Mouse (Mus musculus): ENCODE measurements around the gene Nefh.

The Nefh gene

DNA sequence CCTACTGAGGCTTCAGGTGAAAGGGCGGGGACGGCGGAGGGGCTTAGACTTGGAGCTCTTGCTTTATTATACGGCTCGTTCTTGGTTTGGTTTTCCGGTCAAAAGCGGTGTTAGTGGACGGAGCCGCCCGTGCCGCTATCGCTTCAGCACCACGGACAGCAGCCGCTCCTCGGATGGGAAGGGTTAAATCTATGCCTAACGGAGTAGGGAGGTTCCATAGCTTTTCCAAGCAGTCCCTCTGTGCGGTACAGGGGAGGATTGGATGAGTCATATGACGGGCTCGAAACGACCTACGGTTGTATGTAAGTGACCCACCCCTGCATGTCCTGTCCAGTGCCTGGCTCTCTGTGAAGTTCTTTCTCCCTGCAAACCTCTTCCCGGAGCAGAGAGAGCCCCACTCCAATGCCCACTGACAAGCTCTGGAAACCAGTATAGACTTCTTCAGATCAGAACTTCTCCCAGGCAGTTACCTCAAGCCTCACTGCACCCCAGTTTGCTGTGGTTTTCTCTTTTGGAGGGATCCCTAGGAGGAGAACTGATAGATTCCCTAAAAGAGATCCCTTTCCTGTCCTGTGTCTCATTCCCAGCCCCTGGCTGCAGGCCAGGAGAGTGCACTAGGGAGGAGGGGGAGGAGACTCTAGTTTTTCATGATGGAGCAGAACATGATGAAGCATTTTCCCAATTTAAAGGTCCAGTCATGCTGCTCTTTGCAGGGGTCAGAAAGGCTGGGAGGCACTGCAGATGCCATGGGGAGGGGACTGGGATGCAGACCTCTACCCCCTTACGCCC lies 1.6 kb upstream of the Nefh start:
- DNase-seq, result peak; percentile 30

DNA sequence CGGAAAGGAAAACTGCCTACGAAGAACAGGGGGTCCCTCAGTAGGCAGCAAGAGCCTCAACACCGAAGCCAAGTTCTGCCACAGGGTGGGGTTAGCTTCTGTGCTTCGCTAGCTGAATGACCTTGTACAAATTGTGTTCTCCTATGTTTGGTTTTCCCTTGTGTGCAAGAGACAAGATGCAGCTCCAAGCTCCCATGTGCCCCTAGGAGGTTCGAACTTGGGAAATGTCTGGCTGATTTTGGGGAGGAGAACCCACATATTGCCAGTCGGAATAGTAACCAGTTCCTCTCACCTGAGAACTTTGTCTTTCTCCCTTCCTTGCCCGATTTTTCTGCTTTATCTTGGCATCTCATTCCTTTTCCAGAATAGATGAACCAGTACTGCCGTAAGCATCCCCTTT lies 928 bp upstream of the Nefh start:
- no peak for DNase-seq

DNA sequence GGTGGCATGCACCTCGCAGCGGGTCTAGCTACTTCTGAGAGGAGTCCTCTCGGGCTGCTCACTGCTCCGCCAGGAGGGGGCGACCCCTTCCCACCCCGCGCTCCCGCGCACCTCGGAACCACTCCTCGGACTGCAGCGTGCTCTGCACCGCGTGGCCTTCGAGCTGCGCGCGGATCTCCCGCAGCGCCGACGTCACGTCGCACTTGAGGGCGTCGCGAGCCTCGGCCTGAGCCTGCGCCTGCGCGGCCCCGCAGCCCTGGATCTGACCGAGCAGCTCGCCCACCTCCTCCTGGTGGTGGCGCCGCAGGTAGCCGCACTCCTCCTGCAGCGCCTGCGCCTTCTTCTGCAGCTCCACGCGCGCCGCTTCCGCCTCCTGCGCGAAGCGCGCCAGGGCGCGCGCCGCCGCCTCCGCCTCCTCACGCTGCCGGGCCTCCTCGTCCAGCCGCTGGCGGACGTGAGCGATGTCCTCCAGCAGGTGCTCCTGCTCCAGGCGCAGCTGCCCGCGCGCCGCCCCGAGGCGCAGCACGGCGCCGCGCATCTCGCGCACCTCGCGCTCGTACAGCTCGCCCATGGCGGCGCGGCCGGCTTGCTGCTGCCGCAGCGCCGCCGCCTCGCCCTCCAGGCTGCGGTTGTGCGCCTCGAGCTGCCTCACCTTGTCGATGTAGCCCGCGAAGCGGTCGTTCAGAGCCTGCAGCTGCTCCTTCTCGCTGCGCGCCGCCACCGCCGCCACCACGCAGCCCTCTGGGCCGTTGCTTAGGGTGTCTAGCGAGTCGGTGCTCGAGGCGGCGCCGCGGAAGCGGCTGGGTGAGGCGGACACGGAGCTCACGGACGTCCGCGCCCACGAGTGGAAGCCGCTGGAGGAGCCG lies 684 bp downstream of the Nefh start:
- peak; percentile 82 to 87 for DNase-seq

DNA sequence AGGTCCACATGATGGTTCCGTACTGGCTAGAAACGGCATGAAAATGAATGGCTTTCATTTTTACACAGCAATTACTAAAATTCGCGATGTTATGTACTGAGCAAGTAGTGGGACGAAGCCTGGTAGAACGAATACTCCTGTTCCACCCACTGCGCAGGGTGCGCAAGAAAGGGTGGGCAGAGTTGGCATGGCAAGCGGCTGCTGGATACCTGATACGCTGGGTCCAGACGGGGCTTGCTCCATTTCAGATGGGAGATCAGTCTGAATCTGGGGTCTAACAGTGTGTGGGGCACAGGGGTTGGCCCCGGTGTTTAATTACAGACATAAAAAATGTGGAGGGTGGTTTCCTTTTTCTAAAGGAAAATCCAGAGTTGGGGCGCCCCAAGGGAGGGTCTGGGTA lies 1.3 kb downstream of the Nefh start:
- DNase-seq, result no peak

DNA sequence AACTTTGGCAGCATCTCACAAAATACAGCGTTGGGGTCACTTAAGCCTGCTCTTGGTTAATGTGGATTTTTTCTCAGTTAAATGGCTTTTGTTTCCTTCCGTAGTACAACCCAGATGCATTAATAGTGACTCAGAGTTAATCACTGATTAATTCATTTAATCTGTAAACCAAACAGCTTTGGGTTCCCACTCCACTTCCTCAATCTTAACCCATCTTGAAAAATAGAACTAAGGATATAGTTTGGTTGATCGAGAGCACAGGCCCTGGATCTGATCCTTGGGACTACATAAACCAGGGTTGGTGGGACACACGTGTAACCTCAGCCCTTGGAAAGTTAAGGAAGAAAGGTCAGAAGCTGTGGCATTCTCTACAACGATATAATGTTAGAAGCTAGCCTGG lies 11.6 kb downstream of the Nefh start:
- DNase-seq, result no peak

DNA sequence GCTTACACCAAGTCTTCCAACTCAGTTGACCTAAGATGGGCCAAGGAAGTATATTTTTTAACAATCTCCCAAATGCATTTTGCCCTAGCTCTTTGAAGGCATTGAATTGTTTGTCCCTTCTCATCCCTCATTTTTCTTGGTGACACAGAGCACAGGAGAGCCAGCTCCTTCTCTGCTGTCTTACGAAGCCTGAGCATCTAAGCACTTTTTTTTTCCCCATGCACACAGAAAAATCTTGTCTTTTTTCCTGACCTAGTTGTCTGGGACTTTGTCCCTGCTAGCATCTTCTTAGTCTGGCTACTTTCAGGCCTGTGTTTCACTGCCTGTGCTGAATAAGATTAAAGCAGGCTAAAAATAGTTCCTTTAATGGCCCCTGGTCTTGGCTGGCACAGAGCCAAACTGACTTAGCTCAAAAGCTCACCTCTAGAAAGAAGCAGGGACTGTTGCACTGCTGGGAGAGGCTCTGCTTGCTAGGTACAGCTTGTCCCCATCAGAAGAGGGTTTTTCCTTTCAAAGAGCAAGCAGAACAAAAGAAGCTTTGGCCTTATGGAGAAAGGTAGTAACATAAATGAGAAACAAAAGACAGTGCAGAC lies 16.8 kb downstream of the Nefh start:
- no peak for DNase-seq

DNA sequence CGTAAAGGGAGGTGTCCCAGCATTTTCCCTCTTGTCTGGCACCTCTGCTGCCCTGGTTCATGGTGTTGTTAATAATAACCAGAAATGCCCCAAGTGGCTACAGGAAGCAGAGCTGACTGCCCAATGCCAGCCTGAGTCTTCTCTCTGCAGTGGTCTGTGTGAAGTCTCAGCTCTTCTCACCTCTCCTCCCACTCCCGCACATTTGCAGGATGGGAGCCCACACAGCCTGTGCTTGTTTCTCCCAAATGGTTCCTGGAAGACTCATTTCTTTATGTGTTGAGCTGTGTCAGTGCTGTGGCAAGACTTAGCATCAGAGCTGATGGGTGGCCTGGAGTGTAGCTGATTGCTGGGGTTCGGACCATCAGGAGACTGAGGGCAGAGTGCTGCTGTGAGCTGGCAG lies 20.6 kb downstream of the Nefh start:
- no peak for DNase-seq

DNA sequence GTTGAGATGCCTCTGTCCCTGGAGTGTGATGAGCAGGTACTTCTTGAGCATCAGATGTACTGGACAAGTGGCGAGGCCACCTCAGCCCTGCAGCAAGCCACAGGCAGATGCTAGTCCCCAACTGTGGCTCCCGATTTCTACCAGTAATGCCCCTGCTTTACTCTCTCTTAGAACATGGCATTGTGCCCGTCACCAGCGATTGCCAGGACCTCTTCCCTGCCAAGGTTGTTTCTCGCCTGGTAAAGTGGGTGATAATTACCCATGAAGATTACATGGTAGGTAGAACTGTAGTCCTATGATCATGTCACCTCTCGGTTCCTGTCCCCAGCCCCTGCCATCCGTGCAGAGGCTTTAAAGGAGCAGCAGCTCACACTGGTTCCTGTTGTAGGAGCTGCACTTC lies 26.1 kb downstream of the Nefh start:
- no peak for DNase-seq

DNA sequence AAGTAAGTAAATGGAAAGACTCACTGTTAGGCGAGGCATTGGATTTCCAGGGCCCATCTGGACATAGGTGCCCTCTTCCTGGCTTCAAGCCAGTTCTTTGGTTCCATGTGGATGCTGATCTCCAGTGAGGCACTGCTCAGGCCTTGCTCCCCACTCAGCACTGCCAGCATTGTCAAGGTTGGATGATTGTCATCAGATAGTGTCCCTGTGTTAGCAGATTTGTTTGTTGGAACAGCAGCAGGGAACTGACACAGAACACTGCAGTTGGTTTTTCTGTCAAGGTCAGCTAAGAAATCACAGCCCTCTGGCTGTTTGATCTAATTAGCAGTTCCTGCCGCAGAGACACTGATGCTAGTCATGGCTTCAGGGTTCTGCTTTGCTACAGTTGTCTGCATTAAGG lies 26.6 kb downstream of the Nefh start:
- DNase-seq, result no peak

DNA sequence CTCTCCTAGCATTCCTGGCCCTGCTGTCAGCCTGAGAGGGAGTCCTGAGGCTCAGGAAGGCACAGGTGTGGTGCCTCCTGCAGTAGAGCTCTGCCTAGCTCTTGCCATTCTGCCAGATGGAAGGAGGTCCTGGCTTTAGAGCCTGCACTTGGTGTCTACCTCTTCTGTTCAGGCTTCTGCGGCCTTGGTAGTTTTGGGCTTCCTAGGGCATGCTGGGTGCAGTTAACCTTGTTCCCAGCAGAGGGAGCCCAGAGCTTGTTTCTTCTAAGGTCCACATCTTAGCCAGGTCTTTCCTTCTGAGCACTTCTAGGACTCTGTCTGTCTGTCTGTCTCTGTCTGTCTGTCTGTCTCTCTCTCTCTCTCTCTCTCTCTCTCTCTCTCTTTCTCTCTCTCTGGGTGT lies 31.8 kb downstream of the Nefh start:
- DNase-seq, result peak; percentile 38 to 40

DNA sequence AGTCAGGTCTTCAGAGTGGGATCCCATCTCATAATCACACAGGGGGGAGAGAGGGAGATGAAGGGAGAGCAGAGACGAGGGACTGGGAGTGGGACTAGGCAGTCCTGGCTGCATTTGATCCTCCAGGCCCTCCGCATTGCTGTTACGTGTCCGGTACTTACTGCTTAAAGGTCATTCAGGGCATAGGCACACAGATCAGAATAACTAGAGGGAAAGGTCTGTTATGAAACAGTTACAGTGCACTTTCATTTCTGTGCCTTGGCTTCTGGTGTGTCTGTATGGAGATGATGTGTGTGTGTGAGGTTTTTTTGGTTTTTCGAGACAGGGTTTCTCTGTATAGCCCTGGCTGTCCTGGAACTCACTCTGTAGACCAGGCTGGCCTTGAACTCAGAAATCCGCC lies 41.6 kb downstream of the Nefh start:
- no peak for DNase-seq

DNA sequence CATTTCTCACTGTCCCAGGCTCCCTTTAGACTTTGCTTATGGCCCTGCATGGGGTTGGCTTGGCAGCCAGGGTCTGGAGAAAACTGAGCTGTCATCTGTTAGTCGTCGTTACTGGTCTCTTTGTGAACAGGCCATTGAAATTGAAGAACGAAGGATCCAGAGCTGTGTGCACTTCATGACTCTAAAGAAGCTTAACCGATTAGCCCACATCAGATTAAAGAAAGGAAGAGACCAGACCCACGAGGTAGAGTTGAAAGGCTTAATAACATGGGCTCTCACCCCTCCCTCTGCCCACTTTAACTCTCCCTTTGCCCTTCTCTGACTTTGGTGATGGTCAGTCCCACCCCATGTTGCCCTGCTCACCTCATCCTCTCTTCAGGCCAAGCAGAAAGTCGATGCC lies 45.9 kb downstream of the Nefh start:
- DNase-seq, result no peak

DNA sequence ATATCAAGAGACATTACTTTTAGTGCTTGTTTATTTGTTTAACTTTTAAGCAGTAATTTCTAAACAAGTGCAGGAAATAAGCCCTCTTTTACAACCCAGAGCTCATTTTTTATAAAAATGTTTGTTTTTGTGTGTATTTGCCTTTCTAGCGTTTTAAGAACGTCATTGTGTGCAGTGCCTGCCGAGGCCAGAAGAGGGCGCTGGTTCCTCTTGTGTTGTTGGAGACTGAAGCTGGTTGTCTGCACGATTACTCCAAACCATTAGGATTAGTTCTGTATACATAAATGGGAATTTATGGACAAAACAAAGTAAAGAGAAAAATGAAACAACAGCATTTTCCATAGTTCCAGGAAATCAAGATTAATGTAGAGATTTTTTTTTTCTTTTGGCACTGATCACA lies 47.4 kb downstream of the Nefh start:
- peak in 1 of 2 experiments; percentile 12 for DNase-seq

DNA sequence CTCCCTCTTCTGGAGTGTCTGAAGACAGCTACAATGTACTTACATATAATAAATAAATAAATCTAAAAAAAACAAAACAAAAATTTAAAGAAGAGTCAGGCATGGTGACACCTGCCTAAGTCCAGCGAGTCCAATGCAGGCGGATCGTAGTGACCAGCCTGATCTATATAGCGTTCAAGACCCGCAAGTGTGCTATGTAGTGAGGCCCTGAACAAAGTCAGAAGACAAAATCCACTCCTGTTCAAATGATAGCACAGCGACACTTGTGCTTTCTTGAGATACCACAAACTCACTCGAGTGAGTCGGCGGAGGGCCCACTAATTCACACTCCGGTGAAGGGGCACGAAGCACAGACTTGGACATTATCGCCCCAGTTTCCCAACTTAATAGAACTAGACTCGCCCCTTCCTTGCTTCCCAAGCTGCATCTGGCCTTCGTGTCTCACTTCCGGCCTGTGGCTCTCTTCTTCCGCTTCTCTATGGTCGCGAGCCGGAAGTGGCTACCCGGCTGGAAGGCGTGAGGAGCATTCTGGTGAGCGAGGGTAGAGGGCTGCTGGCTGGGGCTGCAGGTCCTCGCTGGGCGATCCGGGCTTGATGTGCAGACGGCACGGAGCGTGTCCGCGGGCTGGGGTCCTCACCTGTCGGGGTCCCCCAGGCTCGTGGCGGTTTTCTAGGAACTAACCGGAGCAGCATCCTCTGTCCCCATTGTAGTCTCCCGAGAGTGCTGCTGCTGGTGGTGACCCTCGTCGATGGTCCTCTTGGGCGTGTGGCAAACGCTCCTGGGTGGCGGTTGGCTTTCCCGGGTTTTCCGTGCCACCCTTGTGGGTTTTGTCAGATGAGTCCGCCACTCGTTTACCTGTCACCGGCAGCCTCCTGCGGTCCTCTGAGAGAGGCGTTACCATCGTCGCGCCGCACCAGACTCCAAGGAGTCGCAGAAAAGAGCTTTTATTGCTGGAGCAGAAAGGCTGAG lies 52.7 kb downstream of the Nefh start, which contains the start of gene Thoc5:
TSS of gene Thoc5 (plus strand) at position 473 of the 969 bp plus-strand sequence.
- DNase-seq, result peak; percentile 73 to 79

Data from thymus, postnatal 36 days (tissue).